Mouse (Mus musculus): Measurements from ENCODE around the gene Tnrc6c. TPM values are rescaled to one million over a fixed set of nuclear protein-coding genes. Genes with fewer than 3 reads are reported as not detected.

Tnrc6c gene
- polyA plus RNA-seq, 1 experiment from 2014 or later, result 9.4 TPM

Other genes starting within 250 kb of the Tnrc6c start
- 0.06 TPM in 1 of 2 replicates, not detected in the other for gene Gm11733, start 169.9 kb upstream of the Tnrc6c start, polyA plus RNA-seq (2016; fragmentation: Nextera tagmentation; extraction: Ambion mirVana)
- 0.78 and 0.93 TPM in 2 replicates for gene Tmc8, start 127.8 kb downstream of the Tnrc6c start, polyA plus RNA-seq (2016; fragmentation: Nextera tagmentation; extraction: Ambion mirVana)
- 10.1 and 10.5 TPM in 2 replicates for gene Tmc6, start 127.9 kb downstream of the Tnrc6c start, polyA plus RNA-seq (2016; fragmentation: Nextera tagmentation; extraction: Ambion mirVana)
- gene 6030468B19Rik, start 143.4 kb downstream of the Tnrc6c start, polyA plus RNA-seq (2016; fragmentation: Nextera tagmentation; extraction: Ambion mirVana), result 1.4 and 2.2 TPM in 2 replicates
- gene Gm20708, start 155.4 kb downstream of the Tnrc6c start, polyA plus RNA-seq (2016; fragmentation: Nextera tagmentation; extraction: Ambion mirVana), result 0.14 and 0.58 TPM in 2 replicates
- gene Syngr2, start 155.4 kb downstream of the Tnrc6c start, polyA plus RNA-seq (2016; fragmentation: Nextera tagmentation; extraction: Ambion mirVana), result 36.2 and 39.4 TPM in 2 replicates
- gene Afmid, start 171.6 kb downstream of the Tnrc6c start, polyA plus RNA-seq (2016; fragmentation: Nextera tagmentation; extraction: Ambion mirVana), result 3.5 TPM in 2 replicates
- 123 and 137 TPM in 2 replicates for gene Tk1, start 171.8 kb downstream of the Tnrc6c start, polyA plus RNA-seq (2016; fragmentation: Nextera tagmentation; extraction: Ambion mirVana)
- 373 and 413 TPM in 2 replicates for gene Birc5, start 195.0 kb downstream of the Tnrc6c start, polyA plus RNA-seq (2016; fragmentation: Nextera tagmentation; extraction: Ambion mirVana)
- not detected in 2 replicates for gene Tmem235, start 206.5 kb downstream of the Tnrc6c start, polyA plus RNA-seq (2016; fragmentation: Nextera tagmentation; extraction: Ambion mirVana)
- gene Tha1, start 219.2 kb downstream of the Tnrc6c start, polyA plus RNA-seq (2016; fragmentation: Nextera tagmentation; extraction: Ambion mirVana), result 5.0 and 5.2 TPM in 2 replicates

All from midbrain, embryonic 10.5 days (tissue).